Mouse (Mus musculus): ENCODE data around the gene Mrps9. TPM values are rescaled to one million over a fixed set of nuclear protein-coding genes. Genes with fewer than 3 reads are reported as not detected.
"Not testable (repeated sequence)": the region's sequence is repeated elsewhere in the genome, so short reads cannot be mapped to it uniquely, and the experiment has no call there.

Mrps9 gene
- 100 to 1,000 TPM; 112 to 114 TPM for total RNA-seq (2021)
- long read RNA-seq, experiment 1, transcript Mrps9-201 (11 exons, 1,418 nt), result major isoform, 108 of 125 reads
- long read RNA-seq, experiment 1, partial matches to known transcripts, result 4 of 125 reads
- long read RNA-seq, experiment 1, other reads (novel, unspliced or antisense), result 11 of 125 reads
- long read RNA-seq, experiment 2, transcript Mrps9-201 (11 exons, 1,418 nt), result major isoform, 73 of 86 reads
- long read RNA-seq, experiment 2, partial matches to known transcripts, result 6 of 86 reads
- long read RNA-seq, experiment 2, other reads (novel, unspliced or antisense), result 5 of 86 reads

- DNase-seq, result peak; percentile 98
Measured at GRCm38 (mm10) chr1:42850663-42851397, at the start of gene Mrps9. Gene Mrps9 (plus strand): TSS chr1:42851233.

GRCm38 (mm10) chr1:42813301-42813845 is 37.7 kb upstream of the Mrps9 start:
- no peak for DNase-seq

GRCm38 (mm10) chr1:42814798-42815619 is 36.0 kb upstream of the Mrps9 start:
- DNase-seq, result no peak

- no peak for DNase-seq
Measured at GRCm38 (mm10) chr1:42851398-42851767, 350 bp downstream of the Mrps9 start.

GRCm38 (mm10) chr1:42851810-42852209 is 777 bp downstream of the Mrps9 start:
- DNase-seq, result no peak

- no peak for DNase-seq
Measured at GRCm38 (mm10) chr1:42864719-42865250, 13.8 kb downstream of the Mrps9 start.

GRCm38 (mm10) chr1:42865336-42865939 is 14.4 kb downstream of the Mrps9 start:
- DNase-seq, result no peak

GRCm38 (mm10) chr1:42865986-42866385 is 15.0 kb downstream of the Mrps9 start:
- DNase-seq, result no peak

GRCm38 (mm10) chr1:42867188-42867587 is 16.2 kb downstream of the Mrps9 start:
- DNase-seq, result no peak

GRCm38 (mm10) chr1:42874174-42874573 is 23.1 kb downstream of the Mrps9 start:
- no peak for DNase-seq

- no peak for DNase-seq
Measured at GRCm38 (mm10) chr1:42875271-42875670, 24.2 kb downstream of the Mrps9 start.

- DNase-seq, result no peak
Measured at GRCm38 (mm10) chr1:42876463-42877093, 25.5 kb downstream of the Mrps9 start.

- no peak for DNase-seq
Measured at GRCm38 (mm10) chr1:42877264-42877663, 26.2 kb downstream of the Mrps9 start.

GRCm38 (mm10) chr1:42878851-42879250 is 27.8 kb downstream of the Mrps9 start:
- no peak for DNase-seq

- DNase-seq, result no peak
Measured at GRCm38 (mm10) chr1:42882258-42882657, 31.2 kb downstream of the Mrps9 start.

GRCm38 (mm10) chr1:42883418-42883817 is 32.4 kb downstream of the Mrps9 start:
- not testable (repeated sequence) for DNase-seq

- DNase-seq, result no peak
Measured at GRCm38 (mm10) chr1:42887835-42888234, 36.8 kb downstream of the Mrps9 start.

GRCm38 (mm10) chr1:42888541-42889349 is 37.7 kb downstream of the Mrps9 start:
- DNase-seq, result no peak

GRCm38 (mm10) chr1:42889421-42889887 is 38.4 kb downstream of the Mrps9 start:
- peak in 1 of 2 experiments; percentile 12 for DNase-seq

- no peak for DNase-seq
Measured at GRCm38 (mm10) chr1:42894695-42895094, 43.7 kb downstream of the Mrps9 start.
